Mouse (Mus musculus) lung, postnatal 10 days (tissue): ENCODE measurements around the gene Anapc11.
A peak's percentile ranks its signal among the peaks of the same experiment; 100 is the strongest.
"Not testable (repeated sequence)": the region's sequence is repeated elsewhere in the genome, so short reads cannot be mapped to it uniquely, and the experiment has no call there.

Experiments used
- DNase-seq: peaks from one replicate; pipeline ENCODE4 v3.0.0; 2021

The Anapc11 gene

DNA sequence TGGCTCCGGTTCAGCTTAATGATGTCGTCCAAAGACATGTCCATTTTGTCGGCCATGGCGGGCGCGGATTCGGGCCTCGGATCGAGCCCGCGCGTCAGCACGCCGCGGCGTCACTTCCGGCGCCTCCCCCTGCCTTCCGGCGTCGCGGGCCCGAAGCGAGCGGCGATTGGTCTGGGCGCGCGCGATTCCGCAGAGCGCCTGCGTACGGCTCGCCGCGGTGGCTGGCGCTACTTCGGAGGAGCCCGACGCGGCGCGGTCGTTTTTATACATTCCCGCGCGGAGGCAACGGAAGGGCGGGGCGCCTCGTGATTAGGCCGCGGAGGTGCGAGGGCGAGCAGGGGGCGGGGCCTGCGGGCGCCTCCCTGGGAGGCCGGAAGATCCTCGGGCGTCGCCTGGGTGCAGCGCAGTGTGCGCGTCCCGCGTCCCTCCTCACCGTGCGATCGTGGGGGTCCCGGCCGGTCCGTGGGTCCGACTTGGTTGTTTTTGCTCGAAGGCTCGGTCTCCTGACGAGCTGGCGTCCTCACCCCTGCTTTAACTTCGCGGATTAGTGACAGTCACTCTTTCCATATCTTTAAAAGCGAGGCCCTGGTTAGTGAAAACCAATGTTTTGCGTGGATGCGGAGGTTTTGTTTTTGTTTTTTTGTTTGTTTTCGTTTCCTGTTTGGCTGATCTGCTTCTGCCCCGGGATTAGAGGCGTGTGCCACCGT is at the start of gene Anapc11, which contains the start of gene Alyref:
Gene Anapc11 (plus strand): TSS at position 139 of the 707 bp plus-strand sequence.
Gene Alyref (minus strand): TSS at position 83 of the 707 bp plus-strand sequence.
- DNase-seq: peak; percentile 95

DNA sequence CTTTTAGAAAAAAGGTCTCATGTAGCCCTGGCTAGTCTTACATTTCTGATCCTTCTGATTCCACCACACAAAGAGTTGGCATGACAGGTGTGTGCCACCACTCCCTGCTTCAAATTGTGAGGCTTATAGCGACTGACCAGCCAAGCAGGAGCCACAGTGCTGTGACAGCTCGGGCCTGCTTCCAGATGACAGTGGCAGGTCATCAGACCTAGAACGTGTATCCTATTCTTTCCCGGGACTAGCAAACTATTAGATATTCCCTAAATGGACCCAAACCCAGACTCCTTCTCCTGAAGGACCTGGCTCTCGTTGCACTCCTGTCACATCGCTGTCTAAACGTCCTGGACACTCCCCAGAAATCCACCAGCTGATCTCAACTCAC is 49.4 kb upstream of the Anapc11 start:
- DNase-seq: no peak

DNA sequence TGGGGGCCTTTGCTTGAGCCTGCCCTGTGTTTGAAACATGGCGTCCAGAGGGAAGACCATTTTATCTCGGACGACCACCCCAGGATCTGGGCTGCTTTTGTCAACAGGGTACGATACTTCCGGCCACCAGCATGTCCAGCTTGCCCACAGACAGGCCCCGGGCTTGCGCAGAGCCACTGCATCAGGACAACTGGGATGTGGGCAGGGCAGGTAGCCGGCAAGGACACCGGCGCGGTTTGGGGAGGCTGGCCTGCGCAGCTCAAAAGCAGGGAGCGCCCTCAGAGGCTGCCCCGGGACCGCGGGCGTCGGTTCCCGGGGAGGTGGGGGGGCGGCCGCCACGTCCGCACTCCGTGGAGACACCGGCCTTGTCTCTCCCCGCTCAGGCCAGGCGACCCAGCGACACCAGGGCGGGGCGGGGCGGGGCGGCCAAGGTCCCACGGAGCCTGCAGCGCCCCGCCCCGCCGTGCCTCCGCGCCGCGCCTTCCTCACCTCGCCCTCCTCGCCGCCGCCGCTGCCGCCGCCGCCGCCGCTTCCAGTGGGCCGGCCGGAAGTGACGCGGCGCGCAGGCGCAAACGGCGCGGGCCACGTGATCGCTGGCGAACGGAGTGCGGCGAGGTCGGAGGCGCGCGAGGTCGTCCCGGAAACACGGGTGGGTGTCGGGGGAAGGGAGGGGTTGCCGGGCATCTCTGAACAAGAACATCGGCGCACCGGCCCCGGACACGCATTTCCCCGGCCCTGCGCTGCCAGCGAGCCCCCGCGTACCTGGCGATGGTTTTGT is 48.9 kb upstream of the Anapc11 start, which contains the start of gene Mcrip1:
Gene Mcrip1 (minus strand): TSS at position 560 of the 778 bp plus-strand sequence.
- peak; percentile 97 for DNase-seq

DNA sequence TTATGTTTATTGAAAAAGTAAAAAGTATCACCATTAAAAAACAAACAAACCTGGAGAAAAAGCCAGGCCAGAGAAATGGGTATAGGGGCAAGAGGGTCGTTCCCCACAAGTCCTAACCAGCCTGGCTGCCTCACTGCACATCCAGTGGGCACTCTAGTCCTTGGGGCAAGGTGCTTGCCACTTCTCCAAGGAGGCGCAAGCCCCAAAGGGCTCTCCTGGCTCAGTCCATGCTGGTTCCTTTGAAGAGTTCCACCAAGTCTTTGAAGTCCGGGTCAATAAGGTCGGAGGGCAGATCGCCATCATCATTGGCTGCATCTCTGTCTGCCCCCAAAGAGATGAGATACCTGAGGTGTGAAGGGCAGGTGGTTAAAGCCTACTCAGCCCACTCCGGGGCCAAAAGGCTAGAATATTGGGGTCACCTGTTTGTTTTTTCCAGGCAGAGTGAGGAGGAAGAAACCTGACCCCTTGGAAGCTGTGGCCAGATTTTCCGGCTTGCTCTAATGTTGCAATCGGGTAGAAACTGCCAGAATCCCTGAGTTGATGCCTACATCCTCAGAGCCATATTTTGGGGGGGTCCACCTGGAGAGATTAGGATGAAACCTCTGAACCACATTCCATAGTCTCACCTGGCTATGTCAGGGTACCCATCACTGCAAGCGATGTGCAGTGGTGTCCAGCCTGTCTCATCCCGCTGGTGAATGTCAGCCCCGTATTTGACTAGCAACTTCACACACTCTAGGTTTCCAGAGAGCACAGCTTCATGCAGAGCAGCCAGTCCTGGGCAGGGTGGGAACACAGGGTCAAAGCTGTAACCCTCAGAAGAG is 48.0 kb upstream of the Anapc11 start:
- no peak for DNase-seq

DNA sequence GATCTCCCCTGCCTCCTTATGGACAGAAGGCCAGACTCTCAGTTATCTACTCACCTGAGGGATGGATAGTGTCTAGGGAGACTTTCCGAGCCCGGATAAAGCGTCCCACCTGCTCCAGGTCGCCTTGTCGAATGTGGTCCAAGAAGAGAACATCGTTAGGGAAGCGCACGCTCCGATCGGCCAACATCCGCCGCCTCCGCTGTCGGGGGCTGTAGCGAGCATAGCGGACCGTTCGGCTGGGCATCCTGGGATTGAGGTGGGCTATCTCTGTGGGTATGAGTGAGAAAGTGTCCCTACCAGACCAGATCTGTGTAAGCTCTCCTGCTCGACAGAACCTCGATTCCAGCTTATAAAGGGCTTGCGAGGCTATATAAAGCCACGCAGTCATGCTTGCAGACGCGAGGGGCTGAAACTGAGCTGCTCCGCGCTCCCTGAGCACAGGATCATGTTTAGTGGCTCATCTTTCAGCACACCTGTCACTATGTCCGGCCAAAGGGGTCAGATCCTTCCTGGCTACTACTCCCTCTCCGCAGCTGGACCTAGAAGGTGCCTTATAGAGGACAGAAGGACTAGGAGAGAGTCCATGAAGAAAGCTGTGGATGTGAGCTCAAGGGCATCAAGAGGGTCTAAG is 47.3 kb upstream of the Anapc11 start, which contains the start of gene Ppp1r27:
Gene Ppp1r27 (minus strand): TSS at position 323 of the 631 bp plus-strand sequence.
- no peak for DNase-seq

DNA sequence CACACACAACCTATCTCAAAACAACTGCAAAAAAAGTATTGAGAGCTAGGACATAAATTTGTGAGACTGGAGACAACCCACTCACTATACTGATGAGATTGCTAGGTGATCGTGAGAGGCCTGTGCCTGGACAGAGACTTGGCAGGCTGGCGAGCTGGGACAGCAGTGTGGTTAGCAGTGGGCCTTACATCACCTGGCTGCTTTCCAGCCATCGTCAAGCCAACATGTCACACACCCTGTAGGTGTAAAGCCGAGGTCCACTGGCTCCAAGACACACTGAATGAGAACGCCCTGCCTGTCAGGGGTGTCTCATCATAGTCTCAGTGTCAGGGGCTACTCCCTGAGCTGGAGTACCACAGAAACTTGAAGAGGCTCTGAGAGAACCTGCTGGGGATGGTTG is 45.5 kb upstream of the Anapc11 start:
- DNase-seq: no peak

DNA sequence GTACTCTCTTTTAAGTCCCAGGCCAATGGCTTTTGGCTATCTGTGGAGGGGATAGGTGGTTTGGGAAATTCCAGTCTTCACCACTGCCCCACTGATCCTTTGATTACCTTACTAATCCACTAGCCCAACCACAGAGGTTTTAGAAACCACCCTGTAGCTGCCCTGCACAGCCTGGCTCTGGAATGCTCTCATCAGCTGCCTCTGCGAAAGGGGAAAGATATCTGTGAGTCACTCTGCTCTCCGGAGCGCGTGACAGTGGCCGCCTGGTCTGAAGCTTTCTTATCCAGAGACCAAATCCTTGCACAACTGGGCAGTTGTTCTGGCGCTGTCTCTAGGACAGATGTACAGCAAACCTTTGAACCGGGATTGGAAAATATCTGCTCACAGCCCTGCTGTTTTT is 43.4 kb upstream of the Anapc11 start:
- DNase-seq: no peak

DNA sequence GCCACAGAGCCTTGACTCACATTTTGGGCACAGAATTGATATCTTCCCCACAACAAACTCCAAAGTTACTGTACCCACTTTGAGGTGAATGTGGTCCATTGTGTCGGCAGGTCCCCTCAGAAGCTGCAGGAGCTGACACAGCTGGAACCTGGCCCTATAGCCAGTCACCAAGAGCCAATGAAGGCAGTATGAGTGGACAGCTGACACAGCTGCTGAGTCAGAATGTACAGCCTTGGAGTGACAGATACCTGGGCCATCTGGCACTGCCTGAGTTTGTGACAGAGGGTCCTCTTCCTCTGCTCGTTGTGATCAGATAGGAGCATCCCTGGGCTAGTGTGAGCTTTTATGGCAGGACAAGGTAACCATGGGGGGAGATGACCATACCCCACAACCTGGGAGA is 43.0 kb upstream of the Anapc11 start:
- no peak for DNase-seq

DNA sequence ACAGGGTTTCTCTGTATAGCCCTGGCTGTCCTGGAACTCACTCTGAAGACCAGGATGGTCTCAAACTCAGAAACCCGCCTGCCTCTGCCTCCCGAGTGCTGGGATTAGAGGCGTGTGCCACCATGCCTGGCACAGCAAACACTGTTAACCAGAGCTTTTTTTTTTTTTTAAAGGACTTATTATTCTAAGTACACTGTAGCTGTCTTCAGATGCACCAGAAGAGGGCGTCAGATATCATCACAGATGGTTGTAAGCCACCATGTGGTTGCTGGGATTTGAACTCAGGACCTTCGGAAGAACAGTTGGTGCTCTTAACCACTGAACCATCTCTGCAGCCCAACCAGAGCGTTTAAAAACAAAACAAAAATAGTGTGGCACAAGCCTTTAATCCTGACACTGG is 39.4 kb upstream of the Anapc11 start:
- DNase-seq: not testable (repeated sequence)

DNA sequence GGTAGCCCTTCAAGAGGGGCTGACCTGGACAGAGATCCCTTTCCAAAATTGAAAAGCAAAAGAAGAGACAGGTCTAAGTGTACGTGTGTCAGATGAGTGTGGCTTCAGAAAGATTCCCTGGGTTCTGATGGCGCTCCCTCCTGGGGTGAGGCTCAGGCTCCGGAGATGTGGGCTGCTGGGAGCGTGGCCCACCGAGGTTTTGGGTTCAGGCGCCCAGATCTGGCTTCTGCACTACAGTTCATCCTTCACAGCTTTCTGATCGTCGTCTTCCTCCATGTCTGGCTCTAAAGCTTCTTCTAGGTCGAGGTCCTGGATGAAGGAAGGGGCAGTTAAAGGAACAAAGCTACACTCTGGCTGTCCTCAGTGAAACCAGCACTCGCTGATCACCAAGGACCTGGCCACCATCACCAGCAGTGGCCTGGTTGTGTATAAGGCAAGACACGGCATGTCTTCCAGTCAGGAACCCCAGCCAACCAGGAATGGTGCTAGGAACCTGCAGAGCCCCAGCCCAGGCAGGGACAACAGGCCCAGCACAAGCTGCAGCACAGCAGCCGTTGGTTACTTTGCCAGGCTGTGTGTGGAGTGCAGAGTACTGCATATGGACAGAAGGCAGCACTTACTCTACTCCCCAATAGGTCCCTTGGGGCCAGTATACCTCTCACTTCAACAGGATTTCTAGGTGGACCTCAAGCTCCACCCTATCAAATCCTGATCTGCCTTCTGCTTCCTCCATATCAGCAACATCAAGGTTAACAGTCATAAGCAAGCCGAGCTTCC is 37.1 kb upstream of the Anapc11 start:
- DNase-seq: no peak

DNA sequence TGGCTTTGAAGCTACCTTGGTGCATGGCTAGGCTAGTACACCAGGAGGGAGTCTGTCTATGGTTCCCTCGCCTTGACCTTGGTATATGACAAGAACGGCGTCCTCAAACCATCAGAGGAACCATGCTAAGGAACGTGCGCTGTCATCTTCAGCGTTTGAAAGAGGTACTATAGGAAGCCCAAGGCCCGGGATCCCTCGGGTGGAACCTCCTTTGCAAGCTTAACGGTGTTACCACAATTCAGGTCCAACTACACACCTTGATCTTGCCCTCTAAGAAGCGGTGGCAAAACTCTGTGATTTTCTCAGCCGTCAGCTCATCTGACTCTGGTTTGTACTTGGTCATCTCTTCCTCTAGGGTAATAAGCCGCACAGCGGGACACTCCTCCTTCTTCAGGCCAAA is 35.3 kb upstream of the Anapc11 start:
- DNase-seq: no peak

DNA sequence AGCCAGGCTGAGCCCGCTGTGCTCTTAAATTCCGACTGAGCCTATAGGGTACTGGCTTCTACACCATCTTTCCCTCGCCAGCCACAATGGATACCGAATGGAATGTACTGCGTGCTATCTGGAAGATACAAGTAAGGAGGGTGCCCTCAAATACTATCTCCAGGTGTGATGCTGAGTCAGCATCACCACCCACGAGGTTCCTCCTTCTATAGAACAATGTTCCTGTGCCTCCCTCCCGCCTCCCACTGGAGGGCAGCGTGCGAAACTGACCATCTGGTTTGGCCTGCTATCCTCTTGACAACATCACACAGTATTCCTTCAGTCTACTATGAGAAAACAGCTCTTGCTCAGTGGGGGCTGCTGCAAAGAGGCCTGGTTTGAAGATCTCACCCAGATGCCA is 33.1 kb upstream of the Anapc11 start:
- DNase-seq: no peak

DNA sequence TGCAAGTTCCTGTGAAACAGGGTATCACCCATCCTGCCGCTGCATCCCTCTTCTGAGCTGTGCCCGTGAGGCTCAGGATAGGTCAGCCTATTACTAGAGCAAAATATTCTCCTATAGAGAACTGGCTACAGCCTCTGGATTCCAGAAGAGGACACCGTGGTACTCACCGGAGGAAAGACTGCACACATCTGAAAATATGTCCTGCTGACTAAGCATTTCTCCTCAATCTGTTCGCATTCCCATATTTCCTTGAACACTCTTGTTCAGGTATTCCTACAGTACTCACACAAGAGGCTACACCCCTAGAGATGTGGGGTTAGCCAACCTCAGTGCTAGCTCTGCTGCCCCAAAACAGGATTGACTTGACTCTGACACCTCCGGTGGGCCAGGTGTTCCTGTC is 29.9 kb upstream of the Anapc11 start:
- no peak for DNase-seq

DNA sequence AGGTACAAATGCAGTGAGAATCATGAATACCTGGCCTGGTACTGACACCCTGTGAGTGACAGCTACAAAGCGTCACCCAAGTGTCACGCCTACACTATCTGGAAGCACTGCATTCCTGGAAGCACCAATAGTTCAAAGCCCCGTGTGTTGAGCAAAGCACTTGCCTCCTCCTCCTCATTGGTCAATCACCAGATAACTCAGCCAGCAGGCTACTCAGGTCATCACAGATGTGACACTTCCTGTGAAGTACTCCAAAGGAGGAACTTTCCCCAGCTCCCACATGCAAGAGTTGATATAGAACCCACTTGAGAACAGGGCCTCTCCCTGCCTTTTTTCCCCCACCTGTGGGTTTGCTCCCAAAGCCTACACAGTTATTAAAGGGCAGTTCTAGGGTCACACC is 27.1 kb upstream of the Anapc11 start:
- no peak for DNase-seq

DNA sequence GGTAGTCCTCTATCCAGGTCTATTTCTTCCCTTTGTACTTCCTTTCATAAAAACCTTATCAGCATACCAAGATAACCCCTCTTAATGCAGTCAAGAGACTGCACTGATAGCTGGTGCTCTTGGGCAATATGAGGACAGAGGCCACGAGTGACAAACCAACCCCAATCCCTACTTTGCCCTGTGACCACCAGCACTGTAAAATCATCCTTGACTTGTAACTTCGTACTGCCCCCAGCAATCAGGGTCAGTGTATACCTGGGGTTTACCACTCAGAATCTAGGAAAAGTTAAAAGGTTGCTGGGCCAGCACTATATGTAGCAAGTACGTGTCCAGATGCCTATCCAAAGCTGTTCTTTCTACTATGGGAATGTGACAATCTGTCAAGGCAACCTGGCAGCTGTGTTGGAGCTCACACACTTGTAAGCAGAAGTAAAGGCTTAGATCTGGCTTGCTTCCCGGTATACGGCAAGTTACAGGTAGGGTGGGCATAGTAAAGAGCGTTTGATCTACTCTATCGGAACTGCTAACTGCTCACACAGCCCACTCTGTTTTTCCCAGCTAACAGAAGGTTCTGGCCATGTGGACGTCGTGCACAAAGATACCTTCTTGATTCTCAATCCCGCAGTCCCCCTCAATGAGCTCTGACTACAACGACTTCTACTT is 26.3 kb upstream of the Anapc11 start:
- DNase-seq: no peak

DNA sequence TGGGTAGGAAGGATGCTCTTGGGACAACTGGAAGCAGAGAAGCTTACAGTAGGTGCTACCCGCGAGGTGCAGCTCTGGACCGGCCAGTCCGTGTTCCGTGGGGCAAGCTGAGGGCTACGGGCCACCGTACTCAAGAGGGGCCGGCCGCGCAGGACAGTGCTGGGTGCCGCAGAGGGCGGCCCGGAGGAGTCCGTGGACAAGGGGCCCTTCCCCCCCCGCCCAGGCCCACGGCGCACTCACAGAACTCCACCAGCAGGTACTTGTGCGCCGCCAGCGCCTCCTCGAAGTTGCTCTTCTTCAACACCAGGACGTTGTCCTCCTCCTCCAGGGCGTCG is 25.8 kb upstream of the Anapc11 start:
- DNase-seq: no peak

DNA sequence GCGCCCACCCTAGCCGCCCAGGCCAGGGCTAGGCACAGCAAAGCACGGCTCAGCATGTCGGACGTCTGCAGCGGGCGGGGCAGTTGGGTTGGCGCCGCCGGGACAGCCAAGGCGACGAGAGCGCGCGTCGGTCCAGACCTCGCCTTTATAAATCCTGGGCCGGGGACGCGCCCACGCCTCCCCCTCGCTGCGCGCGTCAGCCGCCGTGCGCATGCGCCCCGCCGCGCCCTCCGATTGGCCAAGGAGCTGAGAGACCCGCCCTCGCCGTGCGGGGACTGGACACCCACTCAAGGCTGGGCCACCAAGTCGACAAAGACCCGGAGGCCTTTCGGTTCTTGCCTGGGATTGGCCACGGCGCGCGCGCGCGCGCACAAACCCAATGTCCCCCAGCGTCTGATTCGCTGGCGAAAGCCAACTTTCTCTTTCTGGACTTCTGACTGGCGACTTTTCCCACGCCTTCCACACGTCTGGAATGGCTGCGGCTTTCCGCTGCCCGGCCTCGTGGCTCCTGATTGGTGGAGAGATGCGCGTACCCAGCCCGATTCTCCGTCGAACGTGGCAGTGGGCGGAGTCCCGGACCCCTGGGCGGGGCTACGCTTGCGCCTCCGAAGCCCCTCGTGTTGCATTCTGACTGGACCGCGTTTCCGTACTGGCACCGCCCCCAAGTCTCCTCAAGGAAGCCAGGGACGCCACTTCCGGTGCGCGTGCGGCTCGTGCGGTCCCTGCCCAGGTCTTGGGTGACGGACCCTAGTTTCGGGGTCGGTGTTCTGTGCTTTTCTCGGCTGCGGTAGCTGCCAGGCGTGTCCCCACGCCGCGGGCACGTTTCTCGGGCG is 25.3 kb upstream of the Anapc11 start, which contains the start of gene P4hb:
Gene P4hb (minus strand): TSS at position 502 of the 833 bp plus-strand sequence.
- peak; percentile 100 for DNase-seq

DNA sequence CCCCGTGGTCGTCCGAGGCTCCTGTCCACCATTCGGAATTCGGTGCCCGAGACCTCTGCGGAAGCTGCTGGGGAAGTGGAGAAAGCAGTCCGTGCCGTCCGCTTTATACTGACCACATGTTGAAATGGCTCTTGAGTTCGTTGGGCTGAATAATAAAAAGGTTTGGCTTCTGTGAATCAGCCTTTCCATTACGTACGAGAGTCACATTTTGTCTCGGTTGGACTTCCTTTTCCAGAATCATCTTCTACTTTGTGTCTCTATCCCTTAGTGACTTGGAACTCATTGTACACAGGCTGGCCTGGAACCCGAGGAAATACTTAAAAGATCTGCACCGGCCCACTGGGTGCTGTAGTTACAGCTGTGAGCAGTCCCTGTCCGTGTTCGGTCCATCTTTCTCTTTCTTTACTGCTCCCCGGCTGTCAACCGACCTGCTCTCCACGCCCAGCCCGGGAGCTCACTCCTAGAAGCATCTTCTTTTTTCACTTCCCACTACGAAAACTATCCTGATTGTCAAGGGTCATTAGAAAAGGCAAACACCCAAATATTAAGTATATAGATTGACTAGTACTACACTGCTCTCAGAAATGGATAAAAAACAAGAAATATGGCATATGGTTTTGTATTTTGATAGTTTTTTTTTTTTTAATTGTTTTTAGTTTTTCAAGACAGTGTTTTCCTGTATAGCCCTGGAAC is 24.5 kb upstream of the Anapc11 start:
- no peak for DNase-seq

DNA sequence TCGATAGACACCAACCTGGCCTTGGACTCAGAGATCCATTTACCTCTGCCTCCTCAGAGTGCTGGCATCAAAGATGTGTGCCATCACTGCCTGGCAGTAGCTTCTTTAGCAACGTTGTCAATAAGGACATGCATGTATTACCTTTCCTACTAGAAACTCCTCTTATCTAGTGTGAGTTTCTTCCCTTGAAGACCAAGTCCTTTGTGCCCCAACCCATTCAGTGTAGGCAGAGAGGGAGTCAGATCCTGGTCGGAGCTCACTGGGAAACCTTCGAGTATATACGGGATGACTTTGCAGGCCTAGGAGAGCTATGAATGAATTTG is 24.0 kb upstream of the Anapc11 start:
- DNase-seq: no peak

DNA sequence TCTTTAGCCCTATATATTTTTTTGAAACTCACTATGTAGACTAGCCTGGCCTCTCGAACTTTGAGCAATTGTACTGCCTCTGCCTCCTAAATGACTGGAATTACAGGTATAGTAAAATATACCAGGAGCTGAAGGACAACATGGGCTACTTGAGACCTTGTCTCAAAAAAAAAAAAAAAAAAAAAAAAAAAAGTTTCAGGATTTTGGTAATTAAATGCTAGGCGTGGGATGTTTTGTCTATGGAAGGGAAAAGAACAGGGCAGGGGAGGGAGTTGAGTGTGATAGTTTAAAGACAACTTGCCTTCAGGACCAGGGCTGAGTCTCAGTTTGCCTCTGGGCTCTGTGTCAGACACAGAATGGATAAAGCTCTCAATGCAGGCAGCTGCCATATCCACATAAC is 23.2 kb upstream of the Anapc11 start:
- DNase-seq: no peak
